Mouse (Mus musculus) thymus, adult 2 months (tissue): Measurements from ENCODE around the gene Esrrb. TPM values are rescaled to one million over a fixed set of nuclear protein-coding genes. Genes with fewer than 3 reads are reported as not detected.

Experiments used
- DNase-seq: peaks from one replicate; pipeline ENCODE4 v3.0.0; 2021
- H3K27ac ChIP-seq: fragments of 200-500 bp; 2 replicates; pipeline ENCODE4 v1.5.1; 2012; ENCODE audit warnings: low read length, control low read depth; ENCODE audit not compliant: control insufficient read depth, insufficient read depth
- H3K27me3 ChIP-seq: fragments of 200-500 bp; 2 replicates; pipeline ENCODE4 v1.6.1; 2012; ENCODE audit warnings: mild to moderate bottlenecking, low read length, moderate library complexity, mixed read lengths; ENCODE audit not compliant: control insufficient read depth, insufficient read depth
- H3K36me3 ChIP-seq: fragments of 200-500 bp; 2 replicates; pipeline ENCODE4 v1.6.1; 2012; ENCODE audit warnings: mild to moderate bottlenecking, low read length, moderate library complexity; ENCODE audit not compliant: control insufficient read depth, insufficient read depth
- H3K4me1 ChIP-seq: fragments of 200-500 bp; replicated peaks from 2 replicates; pipeline ENCODE4 v1.6.1; 2012; ENCODE audit warnings: low read length; ENCODE audit not compliant: control insufficient read depth, insufficient read depth
- H3K4me3 ChIP-seq: fragments of 200-500 bp; 2 replicates; pipeline ENCODE4 v1.5.1; 2012; ENCODE audit warnings: mild to moderate bottlenecking, low read length, control low read depth, moderate library complexity; ENCODE audit not compliant: control insufficient read depth, insufficient read depth
- CTCF ChIP-seq: fragments of 200-500 bp; IDR thresholded peaks from 2 replicates; pipeline ENCODE4 v1.5.1; 2012; ENCODE audit warnings: mild to moderate bottlenecking, control low read depth, low read length, moderate library complexity, borderline replicate concordance; ENCODE audit not compliant: control insufficient read depth, poor library complexity, insufficient read depth; ENCODE audit errors: extremely low read depth
- POLR2A ChIP-seq: fragments of 200-500 bp; IDR thresholded peaks from 2 replicates; pipeline ENCODE4 v1.6.1; 2012; ENCODE audit warnings: mild to moderate bottlenecking, low read length, control low read depth, moderate library complexity; ENCODE audit not compliant: control insufficient read depth, poor library complexity, insufficient read depth; ENCODE audit errors: extremely low read depth
- WGBS: fragments of 180-500 bp; shearing (Covaris S2); methylation state at CpG from one replicate; pipeline ENCODE4 v1.1.7; 2018; 5-methylcytosine and 5-hydroxymethylcytosine counted together
- polyA plus RNA-seq: library from polyadenylated mRNA; depleted of rRNA; stranded (reverse); fragments of >200 nt; gene quantifications from 2 replicates; pipeline ENCODE4 v1.2.3, GENCODE M21; 2012

Gene Esrrb
- polyA plus RNA-seq, 1 experiment = 0.55 TPM

- Histone ChIP-seq H3K27me3 (no peaks in the 10 kb centered on the region), H3K4me1 (no peaks in the 10 kb centered on the region), H3K36me3 (no peaks in the 10 kb centered on the region), H3K27ac (no peak overlapping the region), H3K4me3 (no peak overlapping the region)
- 96% methylated on average over 4 of the region's 4 CpGs for WGBS
- DNase-seq = no peak
- no peak for TF ChIP-seq POLR2A
- TF ChIP-seq CTCF = no peak
Measured at GRCm38 (mm10) chr12:86497126-86497525, 136.2 kb downstream of the Esrrb start.

GRCm38 (mm10) chr12:86498765-86499164 is 137.8 kb downstream of the Esrrb start:
- WGBS = 59% methylated on average over 6 of the region's 6 CpGs
- no peak for DNase-seq

DNA sequence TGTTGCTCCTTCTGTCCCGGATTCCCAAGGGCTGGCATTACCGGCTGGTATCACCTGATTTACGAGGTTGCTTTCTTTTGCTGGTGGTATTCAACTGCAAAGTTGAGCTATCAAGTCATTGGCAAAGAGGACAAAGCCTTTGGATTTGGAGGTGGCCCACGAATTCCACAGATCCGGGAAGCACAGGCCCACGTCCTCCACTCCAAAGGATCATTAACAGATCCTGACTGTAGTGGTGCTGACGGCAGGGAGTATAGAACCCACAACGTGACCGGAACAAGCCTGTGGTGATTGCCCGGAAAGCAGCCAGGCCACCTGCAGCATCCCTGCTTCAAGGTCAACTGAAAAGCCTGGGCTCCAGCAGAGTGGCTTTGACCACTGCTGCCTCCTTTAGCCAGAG is 140.8 kb downstream of the Esrrb start:
- Histone ChIP-seq H3K27ac (no peak overlapping the region), H3K36me3 (no peaks in the 10 kb centered on the region), H3K4me3 (no peak overlapping the region), H3K4me1 (no peaks in the 10 kb centered on the region), H3K27me3 (no peaks in the 10 kb centered on the region)
- no peak for DNase-seq
- TF ChIP-seq CTCF (no peak), POLR2A (no peak)
- WGBS = 85% methylated on average over 10 of the region's 10 CpGs

More at GRCm38 (mm10) chr12:86498765-86499164, 137.8 kb downstream of the Esrrb start:
- no peak overlapping the region for H3K27ac ChIP-seq
- H3K4me1 ChIP-seq = no peaks in the 10 kb centered on the region
- TF ChIP-seq CTCF = no peak
- H3K36me3 ChIP-seq = no peaks in the 10 kb centered on the region
- H3K27me3 ChIP-seq = no peaks in the 10 kb centered on the region
- H3K4me3 ChIP-seq = no peak overlapping the region

- Histone ChIP-seq H3K27me3 (no peaks in the 10 kb centered on the region), H3K27ac (no peak overlapping the region), H3K36me3 (no peaks in the 10 kb centered on the region), H3K4me1 (no peaks in the 10 kb centered on the region), H3K4me3 (no peak overlapping the region)
- no peak for DNase-seq
- TF ChIP-seq POLR2A (no peak), CTCF (no peak)
- 87% methylated on average over 4 of the region's 4 CpGs for WGBS
Measured at GRCm38 (mm10) chr12:86503921-86504320, 143.0 kb downstream of the Esrrb start.

- TF ChIP-seq POLR2A = no peak
- no peaks in the 10 kb centered on the region for H3K27me3 ChIP-seq
- DNase-seq = no peak
- H3K4me1 ChIP-seq = no peaks in the 10 kb centered on the region
- no peak overlapping the region for H3K4me3 ChIP-seq
- H3K36me3 ChIP-seq = no peaks in the 10 kb centered on the region
- no peak overlapping the region for H3K27ac ChIP-seq
- WGBS = 96% methylated on average over 3 of the region's 3 CpGs
Measured at GRCm38 (mm10) chr12:86504321-86504720, 143.4 kb downstream of the Esrrb start.

DNA sequence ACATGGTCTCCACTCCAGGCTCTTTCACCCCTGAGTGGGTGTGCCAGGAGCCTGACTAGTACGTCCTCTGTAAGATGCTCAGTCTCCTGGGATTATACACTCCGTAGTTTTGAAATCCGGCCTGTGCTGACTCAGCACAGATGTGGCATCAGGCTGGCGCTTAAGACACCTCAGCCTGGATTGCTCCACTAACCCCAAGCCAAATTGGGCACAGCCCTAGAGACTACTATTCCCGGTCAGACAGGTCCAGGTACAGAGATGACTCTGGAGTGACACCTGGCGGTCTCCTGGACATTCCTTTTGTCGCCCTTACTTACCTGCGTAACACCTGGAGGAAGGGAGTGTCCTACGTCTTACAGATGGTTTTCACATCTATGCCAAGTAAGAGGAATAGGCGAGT is 146.8 kb downstream of the Esrrb start:
- H3K4me1 ChIP-seq = no peaks in the 10 kb centered on the region
- WGBS = 84% methylated on average over 10 of the region's 10 CpGs
- H3K4me3 ChIP-seq = no peak overlapping the region
- no peak for DNase-seq
- TF ChIP-seq CTCF (no peak), POLR2A (no peak)
- no peaks in the 10 kb centered on the region for H3K36me3 ChIP-seq
- H3K27me3 ChIP-seq = no peaks in the 10 kb centered on the region
- H3K27ac ChIP-seq = no peak overlapping the region

DNA sequence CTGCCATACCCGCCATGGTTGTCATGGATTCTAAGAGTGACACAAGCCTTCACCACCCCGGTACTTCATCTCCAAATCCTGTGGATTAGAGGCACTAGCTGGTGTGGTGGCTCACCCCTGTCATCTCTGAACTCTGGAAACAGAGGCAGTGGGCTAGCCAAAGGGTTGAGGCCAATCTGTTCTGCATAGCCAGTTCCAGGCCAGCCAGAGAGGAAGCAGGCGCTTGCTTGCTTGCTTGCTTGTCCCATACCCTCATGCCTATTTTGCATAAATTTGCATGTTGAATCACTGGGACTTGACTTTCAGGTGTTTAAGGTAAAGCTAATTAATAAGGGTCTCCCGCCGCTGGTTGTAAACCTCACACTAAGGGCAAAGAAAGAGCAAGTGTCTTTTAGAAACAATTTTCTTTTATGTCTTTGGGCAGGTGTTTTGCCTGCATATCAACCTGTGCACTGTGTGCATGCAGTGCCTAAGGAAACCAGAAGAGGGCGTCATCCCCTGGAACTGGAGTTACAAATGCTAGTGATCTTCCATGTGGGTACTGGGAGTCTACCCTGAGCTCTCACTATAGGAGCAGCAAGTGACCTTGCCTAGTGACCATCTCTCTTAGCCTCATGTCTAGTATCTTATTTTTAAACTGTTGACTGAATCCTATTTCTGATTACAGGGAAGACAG is 147.5 kb downstream of the Esrrb start:
- TF ChIP-seq CTCF (no peak), POLR2A (no peak)
- no peak for DNase-seq
- 80% methylated on average over 6 of the region's 6 CpGs for WGBS

More for the DNA sequence above, 147.5 kb downstream of the Esrrb start:
- Histone ChIP-seq H3K27me3 (no peaks in the 10 kb centered on the region), H3K27ac (no peak overlapping the region), H3K4me1 (no peaks in the 10 kb centered on the region), H3K36me3 (no peaks in the 10 kb centered on the region), H3K4me3 (no peak overlapping the region)
